Mouse (Mus musculus) intestine, embryonic 16.5 days (tissue): ENCODE data around the gene C1qtnf4. TPM values are rescaled to one million over a fixed set of nuclear protein-coding genes. Genes with fewer than 3 reads are reported as not detected.

ENCODE experiments used
- ATAC-seq: fragments of 200-750 bp; cut with Nextera tagmentation; 2 replicates; pipeline ENCODE4 v1.8.0; 2017; ENCODE audit warnings: moderate TSS enrichment, moderate library complexity
- H3K27ac ChIP-seq: fragments of 300-500 bp; sonication (generic); 2 replicates; pipeline ENCODE4 v1.5.1; 2014; ENCODE audit warnings: mild to moderate bottlenecking, low read length
- H3K27me3 ChIP-seq: fragments of 300-500 bp; sonication (generic); replicated peaks from 2 replicates; pipeline ENCODE4 v1.6.1; 2014; ENCODE audit warnings: low read length, control low read depth, mixed read lengths; ENCODE audit not compliant: control insufficient read depth, insufficient read depth
- H3K36me3 ChIP-seq: fragments of 300-500 bp; sonication (generic); 2 replicates; pipeline ENCODE4 v1.6.1; 2014; ENCODE audit warnings: low read length, control low read depth; ENCODE audit not compliant: control insufficient read depth, insufficient read depth
- H3K4me1 ChIP-seq: fragments of 300-500 bp; sonication (generic); 2 replicates; pipeline ENCODE4 v1.6.1; 2014; ENCODE audit warnings: low read length, control low read depth, mixed read lengths; ENCODE audit not compliant: control insufficient read depth, insufficient read depth
- H3K4me2 ChIP-seq: fragments of 300-500 bp; sonication (generic); 2 replicates; pipeline ENCODE4 v1.6.1; 2014; ENCODE audit warnings: low read depth, low read length, control low read depth
- H3K4me3 ChIP-seq: fragments of 300-500 bp; sonication (generic); 2 replicates; pipeline ENCODE4 v1.5.1; 2014; ENCODE audit warnings: mild to moderate bottlenecking, low read length
- H3K9ac ChIP-seq: fragments of 300-500 bp; sonication (generic); 2 replicates; pipeline ENCODE4 v1.6.1; 2014; ENCODE audit warnings: low read depth, low read length
- H3K9me3 ChIP-seq: fragments of 300-500 bp; sonication (generic); 2 replicates; pipeline ENCODE4 v1.6.1; 2016; ENCODE audit warnings: low read length, control low read depth; ENCODE audit not compliant: control insufficient read depth
- WGBS: fragments of 180-500 bp; shearing (Covaris S2); extraction: QIAGEN DNeasy Blood & Tissue Kit; methylation state at CpG from one replicate; pipeline ENCODE4 v1.1.7; 2014; 5-methylcytosine and 5-hydroxymethylcytosine counted together
- polyA plus RNA-seq: library from polyadenylated mRNA; unstranded; fragments of >200 nt; fragmentation: Nextera tagmentation; extraction: Ambion mirVana; gene quantifications from 2 replicates; pipeline ENCODE4 v1.2.1, GENCODE M21; 2015

C1qtnf4 gene
- polyA plus RNA-seq, 1 experiment from 2014 or later, result 3.3 TPM

GRCm38 (mm10) chr2:90903398-90903797, 17.7 kb downstream of the C1qtnf4 start:
- Histone ChIP-seq H3K27ac (no peak overlapping the region), H3K4me2 (peak overlapping the region; percentile 62), H3K27me3 (no peaks in the 10 kb centered on the region), H3K36me3 (peaks cover 7% of the 10 kb centered on the region), H3K4me3 (peak overlapping the region; percentile 97), H3K9ac (peak overlapping the region; percentile 98), H3K9me3 (no peaks in the 10 kb centered on the region), H3K4me1 (peaks cover 9% of the 10 kb centered on the region)
- WGBS, result 71% methylated on average over 2 of the region's 2 CpGs
- ATAC-seq, result no peak

DNA sequence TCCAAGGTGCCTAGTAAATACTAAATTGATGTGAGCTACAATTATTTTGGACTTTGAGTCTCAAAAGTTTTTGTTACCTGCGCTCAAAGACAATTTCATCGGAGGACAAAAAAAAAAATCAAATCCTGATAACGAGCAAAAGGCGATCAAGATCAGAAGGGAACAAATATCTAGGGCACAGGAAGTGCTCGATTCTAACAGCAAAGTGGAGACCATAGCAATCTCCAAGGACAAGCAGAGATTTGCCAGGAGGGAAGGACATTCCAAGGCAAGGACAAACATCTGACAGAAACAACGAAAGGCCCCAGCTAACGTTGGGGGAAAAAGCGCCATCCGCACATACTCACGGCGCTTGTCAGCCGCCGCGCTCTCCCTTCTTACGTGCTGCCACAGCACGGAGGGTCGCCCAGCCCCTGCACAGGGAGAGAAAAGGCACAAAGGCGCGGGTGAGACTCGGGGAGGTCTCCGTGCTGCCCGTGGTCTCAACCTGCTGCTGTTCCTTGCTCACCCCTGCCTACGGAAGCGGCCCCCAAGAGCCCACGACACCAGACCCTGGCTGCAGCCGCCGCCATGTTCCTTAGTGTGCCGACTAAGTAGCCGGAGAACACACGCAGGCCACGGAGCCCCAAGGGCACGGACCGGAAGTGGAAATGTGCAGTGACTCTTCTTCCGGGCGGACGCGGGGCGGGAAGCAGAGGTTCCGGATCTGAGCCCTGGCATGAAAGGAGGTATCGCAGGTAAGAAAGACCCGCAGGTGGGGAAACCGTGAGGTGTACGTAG, 18.6 kb downstream of the C1qtnf4 start, which contains the start of the genes Kbtbd4 and Ndufs3:
TSS of gene Kbtbd4 (plus strand) at position 665 of the 780 bp plus-strand sequence.
TSS of gene Ndufs3 (minus strand) at position 752 of the 780 bp plus-strand sequence.
- H3K9me3 ChIP-seq, result no peaks in the 10 kb centered on the region
- peak within 1 kb of the TSS; percentile 98 for H3K9ac ChIP-seq
- WGBS, result under 1% methylated on average over 43 of the region's 43 CpGs
- ATAC-seq, result peak; percentile 92
- H3K4me3 ChIP-seq, result peak within 1 kb of the TSS; percentile 97
- peak within 1 kb of the TSS; percentile 95 for H3K27ac ChIP-seq
- no peaks in the 10 kb centered on the region for H3K27me3 ChIP-seq
- H3K36me3 ChIP-seq, result peaks cover 13% of the 10 kb centered on the region
- peak within 1 kb of the TSS; percentile 73 for H3K4me2 ChIP-seq
- peaks cover 9% of the 10 kb centered on the region for H3K4me1 ChIP-seq

DNA sequence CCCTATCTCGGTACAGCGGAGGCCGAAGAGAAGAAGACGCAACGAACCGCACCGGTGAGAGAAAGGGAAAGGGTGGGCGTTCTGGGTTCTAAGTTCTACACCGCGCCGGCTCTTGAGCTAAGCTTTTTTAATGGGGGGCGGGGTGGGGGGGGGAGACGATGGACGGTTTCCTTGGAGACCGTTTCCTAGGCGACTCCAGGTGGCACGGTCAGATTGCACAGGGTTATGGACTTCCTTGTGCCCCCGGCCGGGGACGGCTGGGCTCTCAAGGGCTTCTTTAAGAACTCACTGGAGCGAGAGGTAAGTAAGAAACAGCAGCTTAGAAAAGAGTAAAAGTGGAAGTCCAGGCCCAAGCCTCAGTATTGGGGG, 19.2 kb downstream of the C1qtnf4 start:
- ATAC-seq, result peak; percentile 66
- no peaks in the 10 kb centered on the region for H3K9me3 ChIP-seq
- H3K4me3 ChIP-seq, result peak overlapping the region; percentile 97
- H3K27ac ChIP-seq, result peak overlapping the region; percentile 95
- under 1% methylated on average over 21 of the region's 21 CpGs for WGBS
- H3K36me3 ChIP-seq, result peaks cover 19% of the 10 kb centered on the region
- H3K27me3 ChIP-seq, result no peaks in the 10 kb centered on the region
- H3K4me1 ChIP-seq, result peaks cover 9% of the 10 kb centered on the region
- peak overlapping the region; percentile 73 for H3K4me2 ChIP-seq
- H3K9ac ChIP-seq, result peak overlapping the region; percentile 98

GRCm38 (mm10) chr2:90906721-90907120, 21.1 kb downstream of the C1qtnf4 start:
- Histone ChIP-seq H3K4me1 (peaks cover 9% of the 10 kb centered on the region), H3K36me3 (peaks cover 24% of the 10 kb centered on the region), H3K27ac (no peak overlapping the region), H3K4me3 (no peak overlapping the region), H3K9ac (no peak overlapping the region), H3K9me3 (no peaks in the 10 kb centered on the region), H3K27me3 (no peaks in the 10 kb centered on the region), H3K4me2 (no peak overlapping the region)
- ATAC-seq, result no peak
- 90% methylated on average over 2 of the region's 2 CpGs for WGBS

DNA sequence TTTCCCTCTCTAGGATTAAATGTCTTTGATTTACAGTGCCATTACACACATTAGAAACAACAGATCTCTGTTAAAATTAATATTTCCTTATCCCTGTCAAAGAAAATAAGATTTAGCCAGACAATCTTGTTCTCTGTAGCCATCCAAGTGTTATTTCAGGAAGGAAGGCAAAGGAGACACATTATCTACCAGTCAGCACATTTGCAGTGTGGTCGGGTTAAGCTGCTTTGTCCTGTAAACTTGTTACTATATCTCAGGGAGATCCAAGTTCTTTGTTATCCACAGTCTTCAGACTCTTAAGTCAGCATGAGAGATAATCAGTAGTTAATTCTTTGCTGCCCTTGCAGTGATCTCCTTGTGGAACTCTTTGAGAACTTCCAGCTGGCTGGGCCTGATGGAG, 25.2 kb downstream of the C1qtnf4 start:
- 85% methylated on average over 1 of the region's 1 CpGs for WGBS
- peaks cover 21% of the 10 kb centered on the region for H3K36me3 ChIP-seq

GRCm38 (mm10) chr2:90911668-90912067, 26.0 kb downstream of the C1qtnf4 start:
- Histone ChIP-seq H3K9ac (no peak overlapping the region), H3K4me2 (no peak overlapping the region), H3K4me1 (peaks cover 19% of the 10 kb centered on the region), H3K27me3 (no peaks in the 10 kb centered on the region), H3K36me3 (peaks cover 21% of the 10 kb centered on the region), H3K4me3 (no peak overlapping the region), H3K27ac (no peak overlapping the region), H3K9me3 (no peaks in the 10 kb centered on the region)
- no peak for ATAC-seq
- WGBS, result 81% methylated on average over 1 of the region's 1 CpGs

More for the DNA sequence above, 25.2 kb downstream of the C1qtnf4 start:
- H3K9me3 ChIP-seq, result no peaks in the 10 kb centered on the region
- H3K4me2 ChIP-seq, result no peak overlapping the region
- H3K27me3 ChIP-seq, result no peaks in the 10 kb centered on the region
- no peak overlapping the region for H3K27ac ChIP-seq
- H3K4me1 ChIP-seq, result peaks cover 17% of the 10 kb centered on the region
- H3K9ac ChIP-seq, result no peak overlapping the region
- H3K4me3 ChIP-seq, result no peak overlapping the region
- no peak for ATAC-seq

GRCm38 (mm10) chr2:90913671-90914070, 28.0 kb downstream of the C1qtnf4 start:
- Histone ChIP-seq H3K27me3 (no peaks in the 10 kb centered on the region), H3K4me1 (peaks cover 19% of the 10 kb centered on the region), H3K4me2 (no peak overlapping the region), H3K27ac (no peak overlapping the region), H3K9me3 (no peaks in the 10 kb centered on the region), H3K9ac (no peak overlapping the region), H3K4me3 (no peak overlapping the region), H3K36me3 (peaks cover 17% of the 10 kb centered on the region)
- 72% methylated on average over 2 of the region's 2 CpGs for WGBS
- no peak for ATAC-seq

GRCm38 (mm10) chr2:90915516-90915915, 29.9 kb downstream of the C1qtnf4 start:
- no peaks in the 10 kb centered on the region for H3K9me3 ChIP-seq
- H3K4me3 ChIP-seq, result no peak overlapping the region
- H3K9ac ChIP-seq, result peak overlapping the region; percentile 39; the same call in 1 of the 2 replicates
- WGBS, result 70% methylated on average over 1 of the region's 1 CpGs
- H3K27ac ChIP-seq, result no peak overlapping the region
- peaks cover 19% of the 10 kb centered on the region for H3K4me1 ChIP-seq
- peak overlapping the region; percentile 17; the same call in 1 of the 2 replicates for H3K4me2 ChIP-seq
- peaks cover 4% of the 10 kb centered on the region; the same call in 1 of the 2 replicates for H3K36me3 ChIP-seq
- ATAC-seq, result no peak
- no peaks in the 10 kb centered on the region for H3K27me3 ChIP-seq

GRCm38 (mm10) chr2:90916560-90917232, 31.0 kb downstream of the C1qtnf4 start:
- Histone ChIP-seq H3K9me3 (no peaks in the 10 kb centered on the region), H3K27me3 (no peaks in the 10 kb centered on the region), H3K36me3 (peaks cover 1% of the 10 kb centered on the region; the same call in 1 of the 2 replicates), H3K4me2 (peak overlapping the region; percentile 67), H3K4me3 (peak overlapping the region; percentile 62), H3K27ac (peak overlapping the region; percentile 97), H3K4me1 (peaks cover 19% of the 10 kb centered on the region), H3K9ac (peak overlapping the region; percentile 84)
- peak; percentile 9; the same call in 1 of the 2 replicates for ATAC-seq
- whole genome bisulfite sequencing, result 20% methylated on average over 7 of the region's 7 CpGs
